Mouse (Mus musculus) T-cell, adult 2 months (primary cell): ENCODE measurements around the gene Gapdh.

Experiments
- DNase-seq: peaks from one replicate; pipeline ENCODE4 v3.0.0; 2022; ENCODE audit warnings: low spot score

Gapdh gene

GRCm38 (mm10) chr6:125166051-125166751 is at the start of gene Gapdh:
Gene Gapdh, minus strand, starts transcription at chr6:125166467.
- DNase-seq: no peak

GRCm38 (mm10) chr6:125215148-125215954 is 49.1 kb upstream of the Gapdh start, which contains the start of gene Vamp1:
Gene Vamp1, plus strand, starts transcription at chr6:125215551.
- peak; percentile 90 for DNase-seq

- no peak for DNase-seq
These were observed 47.4 kb upstream of the Gapdh start for GRCm38 (mm10) chr6:125213715-125214114.

- no peak for DNase-seq
These were observed 46.9 kb upstream of the Gapdh start for GRCm38 (mm10) chr6:125213129-125213528.

GRCm38 (mm10) chr6:125212621-125213020 is 46.4 kb upstream of the Gapdh start:
- no peak for DNase-seq

- DNase-seq: no peak
These were observed 44.2 kb upstream of the Gapdh start for GRCm38 (mm10) chr6:125210436-125210835.

- DNase-seq: no peak
These were observed 30.9 kb upstream of the Gapdh start for GRCm38 (mm10) chr6:125197166-125197565.

GRCm38 (mm10) chr6:125196301-125196700 is 30.0 kb upstream of the Gapdh start:
- no peak for DNase-seq

GRCm38 (mm10) chr6:125195541-125196075 is 29.3 kb upstream of the Gapdh start:
- DNase-seq: no peak

- no peak for DNase-seq
These were observed 27.1 kb upstream of the Gapdh start for GRCm38 (mm10) chr6:125193390-125193789.

- DNase-seq: no peak
These were observed 26.6 kb upstream of the Gapdh start for GRCm38 (mm10) chr6:125192841-125193240.

GRCm38 (mm10) chr6:125192016-125192714 is 25.9 kb upstream of the Gapdh start:
- peak; percentile 85 for DNase-seq

- DNase-seq: peak; percentile 96
These were observed 25.2 kb upstream of the Gapdh start, which contains the start of the genes Ncapd2 and Mrpl51 for GRCm38 (mm10) chr6:125191332-125192015. Gene Ncapd2, minus strand, starts transcription at chr6:125191701. Gene Mrpl51, plus strand, starts transcription at chr6:125191801.

- no peak for DNase-seq
These were observed 24.5 kb upstream of the Gapdh start for GRCm38 (mm10) chr6:125190816-125191215.

- DNase-seq: no peak
These were observed 19.9 kb upstream of the Gapdh start for GRCm38 (mm10) chr6:125186203-125186602.

- DNase-seq: no peak
These were observed 15.9 kb upstream of the Gapdh start for GRCm38 (mm10) chr6:125182133-125182532.

- no peak for DNase-seq
These were observed 13.3 kb upstream of the Gapdh start for GRCm38 (mm10) chr6:125179601-125180000.

GRCm38 (mm10) chr6:125175469-125175868 is 9.2 kb upstream of the Gapdh start:
- no peak for DNase-seq

GRCm38 (mm10) chr6:125173256-125173655 is 7.0 kb upstream of the Gapdh start:
- no peak for DNase-seq

- DNase-seq: no peak
These were observed 6.2 kb upstream of the Gapdh start for GRCm38 (mm10) chr6:125172474-125172873.

- DNase-seq: no peak
These were observed 3.9 kb upstream of the Gapdh start for GRCm38 (mm10) chr6:125170194-125170593.

- no peak for DNase-seq
These were observed 1.8 kb upstream of the Gapdh start for GRCm38 (mm10) chr6:125168086-125168485.
